Mouse (Mus musculus) liver, postnatal 0 days (tissue): ENCODE measurements around the gene S100a2.

Experiments
- CTCF ChIP-seq: sonication (generic); IDR thresholded peaks from 2 replicates; pipeline ENCODE4 v1.5.1; 2016; ENCODE audit warnings: antibody characterized with exemption, low read depth
- EP300 ChIP-seq: IDR thresholded peaks from 2 replicates; pipeline ENCODE4 v1.6.1; 2016; ENCODE audit warnings: antibody characterized with exemption, low read depth, mild to moderate bottlenecking

- no peak for TF ChIP-seq CTCF
- no peak for TF ChIP-seq EP300
Measured at GRCm38 (mm10) chr3:90574691-90575090, 15.4 kb upstream of the S100a2 start.
